Mouse (Mus musculus): ENCODE results near the gene Coro1b.

- TF ChIP-seq POLR2A (IDR thresholded peaks at IDR 0.05; ENCODE audit: low read depth, low read length) (peak; percentile 15; the same call in 1 of the 2 replicates), CTCF (IDR thresholded peaks at IDR 0.05; ENCODE audit: borderline replicate concordance, insufficient read depth, low read length) (no peak)
These were observed 46.6 kb downstream of the Coro1b start for GRCm38 (mm10) chr19:4194776-4195650.
